Mouse (Mus musculus) NIH3T3 (cell line): ENCODE results near the gene Pald1.

Experiments
- DNase-seq: peaks from one replicate; pipeline ENCODE4 v3.0.0-alpha.2; 2012; ENCODE audit warnings: low read depth

The Pald1 gene

DNA sequence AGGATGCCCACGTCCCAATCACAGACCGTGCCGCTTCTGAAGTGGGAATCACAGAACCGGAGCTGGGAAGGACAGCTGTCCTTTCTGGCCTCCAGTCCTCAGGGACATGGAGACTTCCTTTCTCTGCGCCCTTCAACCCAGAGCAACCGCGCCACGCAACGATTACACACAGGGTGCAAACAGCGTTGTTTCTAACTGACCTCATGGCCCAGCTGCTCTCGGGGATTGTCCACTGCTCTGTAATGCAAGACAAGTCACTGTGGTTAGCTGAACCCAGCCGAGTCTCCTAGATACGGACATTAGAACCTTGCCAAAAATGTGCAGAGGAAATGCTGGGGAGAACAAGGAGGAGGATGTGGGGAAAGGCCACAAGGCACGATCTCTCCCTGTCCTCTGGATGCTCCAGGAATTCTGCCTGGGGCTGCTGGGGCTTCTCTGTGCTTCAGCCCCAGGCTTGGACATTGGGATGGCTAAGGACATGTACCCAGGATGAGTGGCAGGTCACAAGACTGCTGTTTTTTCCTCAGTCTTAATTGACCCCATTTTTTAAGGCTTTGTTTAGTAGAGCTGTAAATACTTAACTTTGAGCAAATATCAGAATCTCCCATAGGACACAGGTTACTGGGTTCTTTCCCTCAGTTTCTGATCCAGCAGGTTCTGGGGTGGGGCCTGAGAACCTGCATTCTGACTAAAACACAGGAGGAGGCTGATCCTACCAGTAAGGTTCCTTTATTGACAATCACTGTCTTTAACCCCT, 105.2 kb downstream of the Pald1 start:
- peak; percentile 82 for DNase-seq

- DNase-seq: no peak
These were observed 106.3 kb downstream of the Pald1 start for GRCm38 (mm10) chr10:61277051-61277450.

- peak; percentile 85 for DNase-seq
These were observed 107.6 kb downstream of the Pald1 start for GRCm38 (mm10) chr10:61275669-61276110.

DNA sequence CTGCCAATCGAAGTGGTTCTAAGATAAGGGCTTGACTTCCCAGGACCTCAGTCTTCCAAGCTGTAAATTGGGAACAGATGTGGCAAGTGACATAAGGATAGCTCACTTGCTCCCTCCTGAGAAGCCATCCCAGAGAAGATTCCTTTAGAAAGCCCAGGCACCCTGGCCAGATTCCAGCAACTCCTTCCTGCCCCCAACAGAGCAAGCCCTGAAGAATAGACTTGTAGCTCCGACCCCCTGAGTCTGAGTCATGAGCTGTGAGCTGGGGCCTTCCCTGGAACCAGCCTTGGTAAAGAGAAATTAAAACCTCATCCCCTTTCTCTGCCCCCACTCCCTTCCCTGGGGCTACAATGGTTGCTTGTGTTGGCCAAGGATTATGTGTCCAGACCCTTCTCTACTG, 108.8 kb downstream of the Pald1 start:
- DNase-seq: peak; percentile 90

GRCm38 (mm10) chr10:61273844-61274215, 109.5 kb downstream of the Pald1 start:
- DNase-seq: peak; percentile 67

- DNase-seq: peak; percentile 67
These were observed 110.1 kb downstream of the Pald1 start, which contains the start of gene Adamts14 for GRCm38 (mm10) chr10:61273081-61273843. Gene Adamts14 (minus strand): TSS chr10:61273438.

- peak; percentile 56 for DNase-seq
These were observed 110.7 kb downstream of the Pald1 start for GRCm38 (mm10) chr10:61272631-61273030.

GRCm38 (mm10) chr10:61272089-61272626, 111.2 kb downstream of the Pald1 start:
- peak; percentile 85 for DNase-seq
